Mouse (Mus musculus): ENCODE data around the gene Olfr1360.
"Not testable (repeated sequence)": the region's sequence is repeated elsewhere in the genome, so short reads cannot be mapped to it uniquely, and the experiment has no call there.

Gene Olfr1360

GRCm38 (mm10) chr13:21677305-21677704, at the start of gene Olfr1360:
Olfr1360 (minus strand) TSS chr13:21677405.
- no peak for DNase-seq (ENCODE audit: low spot score in 2 of 2)

GRCm38 (mm10) chr13:21722993-21723836, 46.0 kb upstream of the Olfr1360 start:
- DNase-seq (ENCODE audit: low spot score in 2 of 2) = no peak

- no peak for DNase-seq (ENCODE audit: low spot score in 2 of 2)
Observed at GRCm38 (mm10) chr13:21722373-21722925, 45.2 kb upstream of the Olfr1360 start.

- DNase-seq (ENCODE audit: low spot score in 2 of 2) = peak; percentile 59 to 64
Observed at GRCm38 (mm10) chr13:21721757-21722372, 44.7 kb upstream of the Olfr1360 start, which contains the start of gene Hist1h2bm. Hist1h2bm (plus strand) TSS chr13:21722044.

- DNase-seq (ENCODE audit: low spot score in 2 of 2) = not testable (repeated sequence)
Observed at GRCm38 (mm10) chr13:21721107-21721756, 44.0 kb upstream of the Olfr1360 start.

GRCm38 (mm10) chr13:21718381-21719080, 41.3 kb upstream of the Olfr1360 start:
- no peak for DNase-seq (ENCODE audit: low spot score in 2 of 2)

GRCm38 (mm10) chr13:21717397-21718357, 40.5 kb upstream of the Olfr1360 start, which contains the start of gene Hist1h3h:
Hist1h3h (plus strand) TSS chr13:21717659.
- DNase-seq (ENCODE audit: low spot score in 2 of 2) = peak; percentile 75 to 77

- peak in 1 of 2 experiments; percentile 25 for DNase-seq (ENCODE audit: low spot score in 2 of 2)
Observed at GRCm38 (mm10) chr13:21716540-21717391, 39.6 kb upstream of the Olfr1360 start.

GRCm38 (mm10) chr13:21715864-21716539, 38.8 kb upstream of the Olfr1360 start, which contains the start of the genes Hist1h2bl and Hist1h2ai:
Hist1h2bl (minus strand) TSS chr13:21716143.
Hist1h2ai (plus strand) TSS chr13:21716422.
- DNase-seq (ENCODE audit: low spot score in 2 of 2) = peak; percentile 68 to 72

- peak in 1 of 2 experiments; percentile 18 for DNase-seq (ENCODE audit: low spot score in 2 of 2)
Observed at GRCm38 (mm10) chr13:21715131-21715863, 38.1 kb upstream of the Olfr1360 start.

- peak; percentile 40 to 61 for DNase-seq (ENCODE audit: low spot score in 2 of 2)
Observed at GRCm38 (mm10) chr13:21714725-21715124, 37.5 kb upstream of the Olfr1360 start.

GRCm38 (mm10) chr13:21711698-21712097, 34.5 kb upstream of the Olfr1360 start:
- DNase-seq (ENCODE audit: low spot score in 2 of 2) = no peak

- peak; percentile 61 to 73 for DNase-seq (ENCODE audit: low spot score in 2 of 2)
Observed at GRCm38 (mm10) chr13:21710821-21711525, 33.8 kb upstream of the Olfr1360 start.

- peak; percentile 79 to 86 for DNase-seq (ENCODE audit: low spot score in 2 of 2)
Observed at GRCm38 (mm10) chr13:21710031-21710711, 33.0 kb upstream of the Olfr1360 start.

- DNase-seq (ENCODE audit: low spot score in 2 of 2) = no peak
Observed at GRCm38 (mm10) chr13:21706669-21707068, 29.5 kb upstream of the Olfr1360 start.

GRCm38 (mm10) chr13:21697811-21698210, 20.6 kb upstream of the Olfr1360 start, which contains the start of gene Olfr1359:
Olfr1359 (plus strand) TSS chr13:21698111.
- DNase-seq (ENCODE audit: low spot score in 2 of 2) = no peak

Data from spleen, postnatal 14 days (tissue).